Mouse (Mus musculus) B cell, adult (primary cell): ENCODE measurements around the gene Bcl2l13. TPM values are rescaled to one million over a fixed set of nuclear protein-coding genes. Genes with fewer than 3 reads are reported as not detected.

Experiments
- total RNA-seq: library from RNA; stranded (reverse); gene quantifications from 4 replicates; pipeline ENCODE4 v1.2.4, GENCODE M21; 2023; ENCODE audit not compliant: inconsistent age

Gene Bcl2l13
- 33.8 to 54.3 TPM (median 37.2 TPM) in 4 replicates for total RNA-seq

GRCm38 (mm10) chr6:120835474-120836374 is at the start of gene Bcl2l13:
Bcl2l13 (plus strand) TSS chr6:120836212.

GRCm38 (mm10) chr6:120822307-120822928 is 13.6 kb upstream of the Bcl2l13 start, which contains the start of gene Atp6v1e1:
Atp6v1e1 (minus strand) TSS chr6:120822793.

GRCm38 (mm10) chr6:120916074-120916971 is 80.3 kb downstream of the Bcl2l13 start, which contains the start of gene Bid:
Bid (minus strand) TSS chr6:120916853.

Other genes starting within 250 kb of the Bcl2l13 start
- gene Cecr2, start 169.8 kb upstream of the Bcl2l13 start, total RNA-seq, result 34.5 to 41.5 TPM (median 36.0 TPM) in 4 replicates
- gene Slc25a18, start 62.6 kb upstream of the Bcl2l13 start, total RNA-seq, result 1.4 to 2.6 TPM (median 2.3 TPM) in 4 replicates
- 125 to 138 TPM (median 133 TPM) in 4 replicates for gene Atp6v1e1, start 13.4 kb upstream of the Bcl2l13 start, total RNA-seq
- 51.0 to 60.1 TPM (median 54.8 TPM) in 4 replicates for gene Bid, start 80.6 kb downstream of the Bcl2l13 start, total RNA-seq